Mouse (Mus musculus): ENCODE measurements around the gene Asic2. TPM values are rescaled to one million over a fixed set of nuclear protein-coding genes. Genes with fewer than 3 reads are reported as not detected.

Asic2 gene
- polyA plus RNA-seq, 1 experiment: not detected

- no peak overlapping the region for H3K27ac ChIP-seq (replicated peaks; ENCODE audit: low read depth, low read length)
- H3K4me1 ChIP-seq (ENCODE audit: control insufficient read depth, insufficient read depth, insufficient read length, low read length): peaks cover 2% of the 10 kb centered on the region; the same call in 1 of the 2 replicates
- H3K4me3 ChIP-seq (ENCODE audit: insufficient read depth, low read depth, low read length): no peak overlapping the region; the same call in 1 of the 2 replicates
Measured at GRCm38 (mm10) chr11:81151286-81152020, 816.8 kb downstream of the Asic2 start.

DNA sequence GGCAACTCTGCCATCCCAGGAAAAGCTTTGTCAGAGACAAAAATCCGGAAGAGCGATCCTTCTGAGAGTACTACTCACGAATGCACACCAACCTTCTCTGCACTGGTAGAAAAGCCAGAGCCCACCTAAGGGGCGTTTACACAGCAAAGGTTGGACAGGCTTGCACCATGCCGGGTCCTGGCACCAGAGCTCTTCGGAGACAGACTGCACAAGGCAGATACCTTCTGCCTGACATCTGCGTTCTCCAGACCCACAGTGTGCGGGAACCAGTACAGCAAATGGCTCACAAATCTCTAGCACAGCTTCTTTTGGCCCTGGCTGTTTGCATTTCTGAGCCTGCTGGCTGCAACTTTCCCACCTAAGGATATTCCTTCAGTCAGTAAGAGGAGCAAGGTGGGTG lies 817.6 kb downstream of the Asic2 start:
- H3K4me1 ChIP-seq (ENCODE audit: control insufficient read depth, insufficient read depth, insufficient read length, low read length): peaks cover 2% of the 10 kb centered on the region; the same call in 1 of the 2 replicates
- H3K4me3 ChIP-seq (ENCODE audit: insufficient read depth, low read depth, low read length): no peak overlapping the region
- no peak overlapping the region for H3K27ac ChIP-seq (replicated peaks; ENCODE audit: low read depth, low read length)

DNA sequence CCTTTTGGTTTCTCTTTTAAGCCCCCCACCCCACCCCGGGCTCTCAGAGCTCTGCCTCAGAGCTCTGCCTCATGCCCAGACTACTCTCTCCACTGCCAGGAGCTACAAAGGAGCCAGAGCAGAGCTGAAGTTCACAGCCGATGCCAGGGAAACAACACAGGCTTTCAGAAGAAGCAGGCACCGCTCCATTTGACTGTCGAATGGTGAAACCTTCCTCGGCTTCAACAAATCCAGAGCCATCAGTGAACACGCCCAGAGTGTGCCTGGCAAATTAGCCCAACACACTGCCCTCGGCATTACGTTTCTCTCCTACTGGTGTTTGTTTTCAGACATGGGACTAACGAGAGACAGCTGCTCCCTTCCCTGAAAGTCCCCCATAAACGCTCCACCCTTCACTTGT lies 819.8 kb downstream of the Asic2 start:
- Histone ChIP-seq H3K4me1 (ENCODE audit: control insufficient read depth, insufficient read depth, insufficient read length, low read length) (peaks cover 2% of the 10 kb centered on the region; the same call in 1 of the 2 replicates), H3K4me3 (ENCODE audit: insufficient read depth, low read depth, low read length) (no peak overlapping the region), H3K27ac (replicated peaks; ENCODE audit: low read depth, low read length) (no peak overlapping the region)

GRCm38 (mm10) chr11:81146574-81147157 lies 821.6 kb downstream of the Asic2 start:
- H3K4me3 ChIP-seq (ENCODE audit: insufficient read depth, low read depth, low read length): no peak overlapping the region
- H3K27ac ChIP-seq (replicated peaks; ENCODE audit: low read depth, low read length): no peak overlapping the region
- no peaks in the 10 kb centered on the region for H3K4me1 ChIP-seq (ENCODE audit: control insufficient read depth, insufficient read depth, insufficient read length, low read length)

- Histone ChIP-seq H3K4me3 (ENCODE audit: insufficient read depth, low read depth, low read length) (no peak overlapping the region), H3K4me1 (ENCODE audit: control insufficient read depth, insufficient read depth, insufficient read length, low read length) (0 out of 2 replicates have a peak, but pooled peaks cover 2% of the 10 kb centered on the region), H3K27ac (replicated peaks; ENCODE audit: low read depth, low read length) (no peak overlapping the region)
Measured at GRCm38 (mm10) chr11:81135141-81135540, 833.1 kb downstream of the Asic2 start.

GRCm38 (mm10) chr11:81133950-81134349 lies 834.3 kb downstream of the Asic2 start:
- H3K4me1 ChIP-seq (ENCODE audit: control insufficient read depth, insufficient read depth, insufficient read length, low read length): 0 out of 2 replicates have a peak, but pooled peaks cover 2% of the 10 kb centered on the region
- no peak overlapping the region for H3K27ac ChIP-seq (replicated peaks; ENCODE audit: low read depth, low read length)

GRCm38 (mm10) chr11:81132669-81133068 lies 835.6 kb downstream of the Asic2 start:
- no peak overlapping the region for H3K27ac ChIP-seq (replicated peaks; ENCODE audit: low read depth, low read length)
- 0 out of 2 replicates have a peak, but pooled peaks cover 2% of the 10 kb centered on the region for H3K4me1 ChIP-seq (ENCODE audit: control insufficient read depth, insufficient read depth, insufficient read length, low read length)
- no peak overlapping the region for H3K4me3 ChIP-seq (ENCODE audit: insufficient read depth, low read depth, low read length)

More at GRCm38 (mm10) chr11:81133950-81134349, 834.3 kb downstream of the Asic2 start:
- no peak overlapping the region for H3K4me3 ChIP-seq (ENCODE audit: insufficient read depth, low read depth, low read length)

- Histone ChIP-seq H3K27ac (replicated peaks; ENCODE audit: low read depth, low read length) (no peak overlapping the region), H3K4me1 (ENCODE audit: control insufficient read depth, insufficient read depth, insufficient read length, low read length) (no peaks in the 10 kb centered on the region), H3K4me3 (ENCODE audit: insufficient read depth, low read depth, low read length) (no peak overlapping the region)
Measured at GRCm38 (mm10) chr11:81124363-81124762, 843.9 kb downstream of the Asic2 start.

DNA sequence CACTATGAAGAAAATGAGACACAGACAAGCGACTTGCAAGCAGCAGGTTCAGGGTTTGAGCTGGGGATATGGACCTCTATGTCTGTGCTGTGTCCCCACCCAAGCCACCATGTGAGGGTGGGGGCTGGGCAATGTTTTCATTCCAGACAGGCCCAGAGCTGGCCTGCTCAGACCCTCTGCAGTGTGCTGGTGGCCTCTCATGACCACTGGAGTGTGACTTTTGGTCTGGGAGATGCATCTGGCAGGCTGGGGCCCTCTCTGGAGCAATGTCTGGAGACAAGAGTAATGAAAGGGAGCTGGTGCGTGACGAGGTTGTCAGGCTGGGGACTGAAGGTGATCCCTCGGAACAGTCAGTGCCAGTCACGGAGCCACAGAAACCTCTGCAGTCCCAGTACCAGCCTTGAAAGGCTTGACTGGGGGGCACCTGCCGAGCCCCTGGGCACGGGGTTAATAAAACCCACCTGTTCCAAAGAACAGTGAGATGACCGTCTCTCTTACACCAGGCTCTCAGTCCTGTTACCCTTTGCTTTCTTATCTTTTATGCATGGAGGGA lies 848.2 kb downstream of the Asic2 start:
- no peak overlapping the region for H3K4me3 ChIP-seq (ENCODE audit: insufficient read depth, low read depth, low read length)
- H3K27ac ChIP-seq (replicated peaks; ENCODE audit: low read depth, low read length): no peak overlapping the region
- H3K4me1 ChIP-seq (ENCODE audit: control insufficient read depth, insufficient read depth, insufficient read length, low read length): no peaks in the 10 kb centered on the region

- no peak overlapping the region for H3K4me3 ChIP-seq (ENCODE audit: insufficient read depth, low read depth, low read length)
- H3K27ac ChIP-seq (replicated peaks; ENCODE audit: low read depth, low read length): no peak overlapping the region
- no peaks in the 10 kb centered on the region for H3K4me1 ChIP-seq (ENCODE audit: control insufficient read depth, insufficient read depth, insufficient read length, low read length)
Measured at GRCm38 (mm10) chr11:81118055-81118454, 850.2 kb downstream of the Asic2 start.

DNA sequence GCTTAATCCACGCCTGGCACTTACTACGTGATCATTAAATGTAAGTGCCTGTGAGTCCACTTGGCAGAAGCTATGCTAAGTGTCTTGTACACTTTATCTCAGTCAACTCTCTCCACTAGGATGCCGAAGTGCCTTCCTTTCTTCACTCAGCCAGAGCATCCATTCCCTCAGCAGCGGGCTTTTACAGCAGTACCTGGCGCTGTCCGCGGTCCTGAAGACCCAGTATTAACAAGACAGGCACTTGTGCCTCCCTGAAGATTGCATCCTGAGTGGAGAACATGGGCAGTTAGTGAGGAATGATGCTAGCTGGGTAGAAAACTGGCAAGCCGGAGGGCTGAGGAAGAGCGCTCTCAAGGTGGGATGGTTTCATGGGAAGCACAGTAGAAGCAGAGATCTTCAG lies 852.6 kb downstream of the Asic2 start:
- H3K4me1 ChIP-seq (ENCODE audit: control insufficient read depth, insufficient read depth, insufficient read length, low read length): no peaks in the 10 kb centered on the region
- H3K27ac ChIP-seq (replicated peaks; ENCODE audit: low read depth, low read length): no peak overlapping the region
- no peak overlapping the region for H3K4me3 ChIP-seq (ENCODE audit: insufficient read depth, low read depth, low read length)

DNA sequence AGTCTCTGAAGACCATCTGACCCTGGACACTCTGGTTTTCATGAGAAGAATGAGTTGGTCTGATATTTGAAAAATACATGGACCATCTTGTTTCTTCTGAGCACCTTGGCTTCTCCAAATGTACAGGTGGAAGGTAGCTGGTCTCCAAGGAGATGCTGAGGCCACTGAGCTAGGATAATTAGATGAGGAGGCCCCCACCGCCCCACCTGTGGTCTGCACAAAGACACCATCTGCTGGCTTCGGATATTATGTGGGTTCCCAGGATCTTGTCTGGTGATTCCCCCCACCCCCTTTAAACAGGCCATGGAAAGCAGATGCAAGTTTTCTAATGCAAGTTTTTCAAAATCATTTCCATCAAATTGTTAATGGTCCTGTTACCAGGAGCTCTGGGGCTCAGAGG lies 856.6 kb downstream of the Asic2 start:
- Histone ChIP-seq H3K27ac (replicated peaks; ENCODE audit: low read depth, low read length) (no peak overlapping the region), H3K4me1 (ENCODE audit: control insufficient read depth, insufficient read depth, insufficient read length, low read length) (no peaks in the 10 kb centered on the region), H3K4me3 (ENCODE audit: insufficient read depth, low read depth, low read length) (no peak overlapping the region)

- no peaks in the 10 kb centered on the region for H3K4me1 ChIP-seq (ENCODE audit: control insufficient read depth, insufficient read depth, insufficient read length, low read length)
- H3K4me3 ChIP-seq (ENCODE audit: insufficient read depth, low read depth, low read length): no peak overlapping the region
- no peak overlapping the region for H3K27ac ChIP-seq (replicated peaks; ENCODE audit: low read depth, low read length)
Measured at GRCm38 (mm10) chr11:81110049-81110448, 858.2 kb downstream of the Asic2 start.

GRCm38 (mm10) chr11:81106949-81107348 lies 861.3 kb downstream of the Asic2 start:
- H3K4me3 ChIP-seq (ENCODE audit: insufficient read depth, low read depth, low read length): no peak overlapping the region
- no peak overlapping the region for H3K27ac ChIP-seq (replicated peaks; ENCODE audit: low read depth, low read length)
- no peaks in the 10 kb centered on the region for H3K4me1 ChIP-seq (ENCODE audit: control insufficient read depth, insufficient read depth, insufficient read length, low read length)

- H3K4me1 ChIP-seq (ENCODE audit: control insufficient read depth, insufficient read depth, insufficient read length, low read length): no peaks in the 10 kb centered on the region
- no peak overlapping the region for H3K4me3 ChIP-seq (ENCODE audit: insufficient read depth, low read depth, low read length)
- no peak overlapping the region for H3K27ac ChIP-seq (replicated peaks; ENCODE audit: low read depth, low read length)
Measured at GRCm38 (mm10) chr11:81100829-81101228, 867.4 kb downstream of the Asic2 start.

DNA sequence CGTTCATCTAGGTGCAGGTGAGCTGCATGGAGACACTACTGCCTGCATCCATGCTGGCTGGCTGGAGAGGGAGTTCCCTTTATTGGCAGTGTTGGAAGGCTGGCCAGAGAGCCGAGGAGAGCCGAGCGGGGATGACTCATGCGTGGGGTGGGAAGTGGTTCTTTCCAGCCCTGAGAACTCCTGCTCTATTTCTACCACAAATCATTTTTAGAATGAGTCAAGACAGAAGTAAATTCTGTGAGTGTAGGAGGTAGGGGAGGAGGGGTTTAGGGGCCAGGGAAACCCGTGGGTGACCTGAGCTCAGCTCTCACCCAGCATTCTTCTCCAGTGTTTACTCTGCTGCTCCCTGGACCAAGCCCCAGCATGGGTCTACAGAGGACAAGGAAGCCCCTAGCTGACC lies 872.2 kb downstream of the Asic2 start:
- H3K27ac ChIP-seq (replicated peaks; ENCODE audit: low read depth, low read length): no peak overlapping the region
- H3K4me3 ChIP-seq (ENCODE audit: insufficient read depth, low read depth, low read length): no peak overlapping the region
- H3K4me1 ChIP-seq (ENCODE audit: control insufficient read depth, insufficient read depth, insufficient read length, low read length): no peaks in the 10 kb centered on the region

Data from brown adipose tissue, adult 24 weeks (tissue).